Mouse (Mus musculus) retina, postnatal 7 days (tissue): ENCODE measurements around the gene Sgk1.

Experiments
- DNase-seq: peaks from one replicate; pipeline ENCODE4 v3.0.0-alpha.2; 2012; ENCODE audit warnings: low read depth, low spot score

Gene Sgk1

GRCm38 (mm10) chr10:21882184-21883081, at the start of gene Sgk1:
TSS of gene Sgk1 (plus strand) at chr10:21882184.
- no peak for DNase-seq

- no peak for DNase-seq
Measured at GRCm38 (mm10) chr10:21832282-21832681, 49.7 kb upstream of the Sgk1 start.

DNA sequence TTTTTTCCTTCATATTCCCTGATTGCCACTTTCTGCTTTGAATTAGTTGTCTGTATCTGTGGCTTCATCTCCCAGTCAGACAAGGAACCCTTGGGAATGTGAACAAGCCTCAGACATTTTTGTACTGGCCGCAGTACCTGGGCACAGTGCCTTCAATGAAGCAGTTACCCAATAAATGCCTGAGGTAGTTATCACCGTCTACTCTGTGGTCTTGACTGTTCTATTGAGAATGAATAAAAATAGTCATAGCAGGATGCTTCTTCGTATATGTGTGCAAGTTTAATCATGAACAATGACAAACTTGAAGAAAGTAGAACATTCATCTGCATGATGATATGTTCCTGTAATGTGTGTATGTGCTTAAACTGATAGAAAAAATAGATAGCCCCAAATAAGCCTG, 48.2 kb upstream of the Sgk1 start:
- no peak for DNase-seq

GRCm38 (mm10) chr10:21835077-21835476, 46.9 kb upstream of the Sgk1 start:
- DNase-seq: no peak

DNA sequence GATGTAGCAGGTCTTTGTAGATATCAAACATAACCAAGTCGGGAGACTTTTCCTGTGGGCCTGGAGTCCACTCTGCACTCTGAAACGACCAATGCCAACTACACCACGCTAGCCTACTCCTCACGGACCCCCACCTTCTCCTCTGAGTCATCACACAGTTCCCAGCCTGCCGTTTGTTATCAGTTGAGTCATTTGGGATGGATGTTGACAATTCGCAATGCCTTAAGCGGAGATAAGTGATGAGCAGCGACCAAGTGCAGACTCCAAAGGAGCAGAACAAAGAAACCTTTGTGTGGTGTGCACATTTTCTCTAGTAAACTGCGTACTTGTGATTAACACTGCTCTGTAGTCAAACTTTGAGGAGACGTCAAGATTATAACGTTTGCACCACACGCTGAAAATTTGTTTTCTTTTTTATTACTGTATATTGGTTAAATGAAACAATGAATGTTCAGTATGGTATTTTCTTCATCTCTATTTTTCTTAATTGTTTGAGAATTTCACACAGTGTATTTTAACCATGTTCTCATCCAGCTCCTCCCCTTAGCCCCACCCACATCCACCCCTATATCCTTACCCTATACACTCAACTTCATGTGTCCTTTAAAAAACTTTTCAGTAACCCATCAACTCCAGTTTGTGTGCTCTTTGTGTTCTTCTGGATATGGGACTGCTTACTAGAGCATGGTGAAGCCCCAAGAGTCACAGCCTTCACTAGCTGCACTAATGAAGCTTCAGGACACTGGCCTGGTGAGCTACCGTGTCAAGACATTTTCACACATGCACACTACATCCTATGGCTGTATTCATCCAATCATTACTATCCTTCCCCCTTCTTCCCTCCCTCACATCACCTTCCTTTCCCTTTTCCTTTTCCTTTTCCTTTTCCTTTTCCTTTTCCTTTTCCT, 42.5 kb upstream of the Sgk1 start:
- DNase-seq: no peak

- no peak for DNase-seq
Measured at GRCm38 (mm10) chr10:21843326-21843725, 38.7 kb upstream of the Sgk1 start.

- DNase-seq: no peak
Measured at GRCm38 (mm10) chr10:21843861-21844260, 38.1 kb upstream of the Sgk1 start.

DNA sequence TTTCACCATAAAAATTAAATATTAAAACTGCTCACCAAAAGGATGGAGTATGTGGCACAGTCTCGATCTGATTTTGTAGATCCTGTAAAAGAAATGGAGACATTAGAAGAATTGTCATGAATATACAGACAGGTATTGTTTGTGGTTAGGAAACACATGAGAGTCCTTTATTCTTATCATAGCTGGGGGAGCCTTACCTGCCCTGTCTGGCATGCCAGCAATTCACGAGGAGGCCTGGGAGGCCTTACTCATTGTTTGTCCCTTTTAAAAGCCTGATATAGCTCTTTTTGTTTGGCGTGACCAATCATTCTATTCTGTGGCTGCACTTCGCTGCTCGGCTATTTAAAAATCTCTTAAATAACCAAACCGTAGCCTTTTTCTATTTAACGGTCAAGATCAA, 37.6 kb upstream of the Sgk1 start:
- no peak for DNase-seq

DNA sequence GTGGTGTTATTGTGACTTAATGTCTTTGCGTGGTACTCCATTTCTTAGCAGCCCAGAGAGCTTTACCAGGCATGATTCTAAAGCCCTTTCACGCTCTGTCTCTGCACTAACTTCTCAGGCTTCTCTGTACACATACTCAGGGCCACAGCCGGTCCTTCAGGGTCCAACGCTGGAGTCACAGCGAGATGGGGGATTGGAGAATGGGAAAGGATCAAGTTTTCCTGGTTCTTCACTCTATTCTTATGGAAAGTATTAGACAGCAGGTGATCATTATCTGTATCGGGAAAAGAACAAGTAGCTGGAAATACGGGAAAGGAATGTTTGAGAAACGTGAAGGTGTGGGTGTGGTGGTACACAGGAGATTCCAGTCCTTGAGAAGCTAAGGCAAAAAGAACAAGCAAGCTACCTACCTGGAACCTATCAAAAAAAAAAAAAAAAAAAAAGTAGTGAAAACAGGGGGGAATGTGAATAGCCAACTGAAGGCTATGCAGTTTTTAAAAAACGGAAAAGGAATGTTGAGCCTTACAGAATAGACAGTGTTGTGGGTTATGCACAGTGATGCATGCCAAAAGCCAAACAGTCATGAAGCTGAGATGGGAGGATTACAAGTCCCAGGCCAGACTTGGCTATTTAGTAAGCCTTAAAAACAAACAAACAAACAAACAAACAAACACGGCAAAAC, 36.2 kb upstream of the Sgk1 start:
- DNase-seq: no peak

DNA sequence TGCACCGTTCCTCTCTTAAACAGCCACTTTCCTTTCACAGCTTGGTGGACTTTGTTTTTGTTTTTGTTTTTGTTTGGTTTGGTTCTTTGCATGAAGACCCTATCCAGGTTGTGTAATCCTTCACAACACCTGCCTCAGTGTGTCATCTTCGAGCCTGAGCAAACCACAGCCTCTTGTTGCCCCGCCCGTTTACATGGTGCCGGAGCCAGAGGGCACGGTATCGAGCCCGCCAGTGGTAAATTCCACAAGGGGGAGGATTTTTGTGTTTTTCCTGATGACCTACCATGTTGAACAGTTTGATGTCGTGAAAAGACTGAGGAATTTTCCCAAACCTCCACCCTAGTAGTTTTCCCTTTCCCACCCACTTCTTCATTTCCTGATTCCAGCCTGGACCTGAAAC, 35.6 kb upstream of the Sgk1 start:
- no peak for DNase-seq

DNA sequence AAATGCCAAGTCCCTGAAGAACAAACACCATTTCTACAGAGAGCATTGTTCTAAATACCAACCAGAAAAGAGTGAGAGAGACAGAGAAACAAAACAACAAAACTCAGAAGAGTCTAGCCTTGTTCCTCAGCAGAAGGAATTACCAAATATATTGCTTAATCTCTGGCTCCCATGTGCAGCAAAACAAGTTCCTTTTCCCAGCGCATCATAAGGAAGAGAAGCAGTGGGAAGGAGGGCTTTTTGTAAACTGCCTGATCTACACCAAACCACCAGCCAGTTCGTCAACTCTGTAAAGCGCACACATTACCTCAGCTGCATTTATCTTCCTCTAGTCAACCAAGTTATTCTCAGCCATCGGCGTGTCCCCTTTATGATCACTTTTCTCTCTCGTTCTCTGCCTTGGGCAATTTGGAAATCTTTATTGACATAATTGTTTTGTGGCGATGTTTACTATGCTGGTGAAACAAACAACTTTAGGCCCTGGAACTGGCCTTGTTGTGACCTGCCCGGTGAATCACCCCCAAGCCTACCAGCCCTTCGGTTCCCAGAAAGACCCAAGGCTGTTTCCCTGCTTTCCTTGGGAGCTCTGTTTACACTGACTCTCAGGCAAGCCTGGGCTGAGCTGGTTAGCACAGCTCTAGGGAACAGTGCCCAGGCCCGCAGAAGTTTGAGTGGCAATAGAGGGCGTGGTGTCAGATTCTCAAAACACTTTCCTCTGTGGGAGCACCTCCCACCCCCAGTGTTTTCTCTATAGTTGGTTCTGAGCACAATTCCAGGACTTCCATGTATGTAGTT, 34.8 kb upstream of the Sgk1 start:
- no peak for DNase-seq

- DNase-seq: no peak
Measured at GRCm38 (mm10) chr10:21847931-21848670, 33.9 kb upstream of the Sgk1 start.

DNA sequence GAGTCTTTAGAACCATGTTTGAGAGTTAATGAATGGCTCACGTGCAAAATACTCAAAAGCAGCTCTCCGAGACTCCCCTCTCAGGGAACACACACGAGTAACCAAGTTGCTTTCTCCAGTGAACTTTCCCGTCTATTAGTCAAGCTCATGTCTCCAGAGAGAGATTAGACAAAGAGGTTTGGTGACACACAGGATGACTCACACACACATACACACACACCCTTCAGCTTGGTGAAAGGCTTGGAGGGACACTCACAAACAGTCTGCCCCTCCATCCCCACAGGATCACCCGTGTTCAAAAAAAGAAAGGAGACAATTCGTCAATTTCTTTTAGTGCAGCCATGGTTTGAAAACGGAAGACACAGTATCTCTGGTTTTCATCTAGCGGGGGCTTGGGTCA, 32.7 kb upstream of the Sgk1 start:
- no peak for DNase-seq

DNA sequence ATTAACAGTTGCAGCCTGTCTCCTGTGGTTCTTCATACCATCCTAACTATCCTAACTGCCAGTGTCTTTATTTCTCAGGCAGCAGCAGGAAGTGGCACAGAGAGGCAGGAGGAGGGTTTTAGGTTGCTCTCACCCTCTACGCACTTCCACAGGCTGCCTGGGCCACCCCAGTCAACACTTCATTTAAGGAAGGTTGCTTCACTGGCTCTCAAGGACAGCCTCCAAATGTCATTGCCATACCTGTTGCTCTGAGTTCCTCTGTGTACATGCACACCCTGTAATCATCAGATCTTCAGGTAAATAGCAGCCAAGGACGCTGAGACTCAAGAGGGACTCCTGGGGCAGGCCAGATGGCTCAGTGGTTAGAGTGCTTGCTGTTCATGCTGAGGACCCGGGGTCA, 31.7 kb upstream of the Sgk1 start:
- DNase-seq: no peak

DNA sequence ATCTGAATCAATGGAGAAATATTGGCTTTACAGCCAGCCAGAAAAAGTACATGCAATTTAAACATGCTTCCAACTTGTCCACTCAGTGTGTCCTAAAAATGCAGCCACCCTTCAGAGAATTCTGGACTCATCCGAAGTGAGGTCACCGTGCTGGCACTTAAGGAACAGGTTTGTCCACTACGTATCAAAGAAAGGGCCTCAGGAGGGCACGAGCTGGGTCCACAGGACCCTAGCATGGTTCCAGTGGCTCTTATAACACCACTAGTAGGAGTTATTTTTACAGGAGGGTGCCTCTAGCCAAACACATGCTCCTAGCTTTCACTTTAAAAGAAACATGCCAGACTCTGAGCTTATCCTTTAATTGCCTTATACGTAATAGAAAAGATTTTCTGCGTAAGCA, 28.9 kb upstream of the Sgk1 start:
- DNase-seq: no peak

- DNase-seq: no peak
Measured at GRCm38 (mm10) chr10:21853566-21854328, 28.2 kb upstream of the Sgk1 start.

- DNase-seq: no peak
Measured at GRCm38 (mm10) chr10:21855338-21855737, 26.6 kb upstream of the Sgk1 start.

GRCm38 (mm10) chr10:21857676-21858075, 24.3 kb upstream of the Sgk1 start:
- DNase-seq: no peak

- DNase-seq: no peak
Measured at GRCm38 (mm10) chr10:21858437-21858974, 23.5 kb upstream of the Sgk1 start.
